Mouse (Mus musculus) heart, adult 2 months (tissue): Measurements from ENCODE around the gene Klk1.

Source experiments
- CTCF ChIP-seq: fragments of 200-600 bp; IDR thresholded peaks from 2 replicates; pipeline ENCODE4 v1.8.1; 2022; ENCODE audit warnings: antibody characterized with exemption, mild to moderate bottlenecking, moderate library complexity
- EP300 ChIP-seq: fragments of 200-500 bp; IDR thresholded peaks from 2 replicates; pipeline ENCODE4 v1.6.1; 2011; ENCODE audit warnings: low read depth, low read length, control low read depth; ENCODE audit not compliant: insufficient read depth
- POLR2A ChIP-seq: fragments of 200-500 bp; IDR thresholded peaks from 2 replicates; pipeline ENCODE4 v1.6.1; 2011; ENCODE audit warnings: mild to moderate bottlenecking, low read depth, low read length, control low read depth; ENCODE audit not compliant: insufficient read depth

GRCm38 (mm10) chr7:44208307-44208706, 16.9 kb upstream of the Klk1 start:
- TF ChIP-seq CTCF (no peak), POLR2A (no peak), EP300 (no peak)
